Mouse (Mus musculus) cerebellum, postnatal 36 days (tissue): ENCODE measurements around the gene Aak1.
"Not testable (repeated sequence)": the region's sequence is repeated elsewhere in the genome, so short reads cannot be mapped to it uniquely, and the experiment has no call there.

Experiments used
- DNase-seq, 2 experiments: peaks; one replicate each; pipeline ENCODE4 v3.0.0; 2021 to 2022; ENCODE audit warnings: mixed read lengths in 2 of 2

The Aak1 gene

GRCm38 (mm10) chr6:86978156-86978908 lies 129.0 kb downstream of the Aak1 start:
- DNase-seq: no peak

DNA sequence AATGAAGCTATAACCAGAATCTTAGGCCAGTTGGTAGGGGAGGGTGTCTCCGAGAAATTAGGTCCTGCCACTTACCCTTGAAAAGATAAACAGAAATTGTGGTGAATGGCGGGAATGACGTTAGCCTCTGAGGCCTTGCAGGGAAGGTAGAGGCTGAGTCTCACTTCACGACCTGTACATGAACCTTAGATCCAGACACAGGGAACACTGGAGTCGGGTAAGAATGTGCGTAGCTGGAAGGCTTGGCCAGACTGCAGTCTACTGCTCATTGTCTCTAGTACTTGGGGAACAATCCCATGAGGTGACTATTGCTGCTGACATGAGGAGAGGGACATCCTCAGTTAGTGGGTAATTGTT lies 129.6 kb downstream of the Aak1 start:
- no peak for DNase-seq

DNA sequence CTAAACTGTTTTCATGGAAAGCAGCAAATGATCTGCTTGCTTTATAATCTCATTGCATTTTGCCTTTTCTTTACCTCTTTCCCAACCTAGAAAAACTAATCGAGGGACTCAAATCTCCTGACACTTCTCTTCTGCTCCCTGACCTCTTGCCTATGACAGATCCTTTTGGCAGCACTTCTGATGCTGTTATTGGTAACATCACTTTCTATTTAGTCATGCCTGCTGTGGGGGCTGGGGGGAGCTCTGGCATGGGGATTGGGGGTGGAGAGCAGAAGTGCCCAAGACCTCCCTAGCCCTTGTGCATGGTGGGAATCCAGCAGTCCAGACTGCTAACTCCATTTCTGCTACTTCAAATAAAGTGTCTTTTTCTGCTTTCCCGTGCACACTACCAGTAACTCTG lies 131.9 kb downstream of the Aak1 start:
- DNase-seq: no peak

DNA sequence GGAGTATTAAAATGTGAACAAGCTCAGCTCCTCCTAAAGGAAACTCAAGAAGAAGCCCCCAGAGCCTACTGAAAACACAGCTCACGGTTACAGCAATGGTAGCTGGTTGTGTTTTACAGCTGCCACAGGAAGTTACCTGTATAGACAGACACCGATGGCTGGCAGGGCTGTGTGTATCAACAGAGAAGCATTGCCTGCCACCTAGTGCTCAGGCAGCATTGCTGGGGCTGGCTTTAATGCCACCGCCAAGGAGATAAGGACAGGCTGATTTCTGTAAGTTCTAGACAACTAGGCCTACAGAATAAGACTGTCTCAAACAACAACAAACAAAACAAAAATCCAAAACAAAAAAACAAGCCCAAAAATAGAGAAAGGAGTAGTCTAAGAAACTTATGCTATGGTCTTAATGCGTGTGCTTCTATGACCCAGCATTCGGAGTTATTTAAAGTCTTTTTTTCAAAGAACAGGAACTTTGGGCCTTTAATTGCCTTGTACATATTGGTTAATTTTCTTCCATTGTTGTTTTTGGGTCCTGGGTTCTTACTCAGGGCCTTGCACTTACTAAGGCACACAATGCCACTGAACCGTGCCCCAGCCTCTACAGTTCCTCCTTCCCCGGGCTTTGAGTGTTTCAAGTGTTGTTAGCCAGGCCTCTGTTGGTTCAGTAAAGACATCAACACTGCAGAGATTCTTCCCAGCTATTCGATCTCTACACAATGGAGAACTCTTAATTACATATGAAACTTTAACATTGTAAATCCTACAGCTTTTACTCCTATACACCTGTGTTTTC lies 136.2 kb downstream of the Aak1 start:
- DNase-seq: no peak

GRCm38 (mm10) chr6:86989576-86989975 lies 140.3 kb downstream of the Aak1 start:
- DNase-seq: no peak

- no peak for DNase-seq
Observed at GRCm38 (mm10) chr6:86991041-86991440, 141.7 kb downstream of the Aak1 start.

DNA sequence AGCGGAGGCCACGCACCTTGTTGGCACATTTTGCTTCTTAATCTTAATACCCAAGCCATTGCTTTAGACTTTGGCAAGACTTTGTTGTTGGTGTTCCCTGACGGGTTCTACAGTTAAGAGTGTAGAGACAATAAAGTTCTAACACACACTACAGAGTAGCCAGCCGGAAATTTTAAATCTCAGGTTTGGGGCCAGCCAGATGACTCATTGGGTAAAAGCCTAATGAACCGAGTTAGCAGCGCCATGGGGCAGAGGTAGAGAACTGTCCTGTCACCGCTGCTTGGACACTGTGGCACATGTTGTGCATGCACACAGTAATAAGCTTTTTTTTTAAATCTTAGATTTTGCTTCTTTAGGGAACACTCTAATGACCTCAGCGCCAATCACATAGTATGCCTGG lies 143.0 kb downstream of the Aak1 start:
- no peak for DNase-seq

DNA sequence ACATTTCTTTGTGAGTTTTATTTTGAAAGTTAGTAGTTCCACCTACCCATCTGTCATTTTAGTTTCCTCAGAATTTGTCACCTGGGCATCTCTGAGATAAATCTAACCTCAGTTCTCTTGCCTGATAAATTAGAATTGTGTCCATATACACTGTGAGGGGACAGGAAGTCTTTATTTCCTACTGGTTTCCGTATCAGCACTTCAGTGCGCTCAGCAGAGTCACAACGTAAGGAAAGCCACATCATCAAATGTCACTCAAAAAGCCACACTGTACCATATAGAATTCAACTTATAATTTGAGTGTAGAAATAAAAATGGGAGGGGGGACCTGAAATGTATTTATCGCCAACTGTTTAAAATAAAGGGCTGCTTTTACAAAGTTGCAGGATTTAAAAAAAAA lies 144.9 kb downstream of the Aak1 start:
- DNase-seq: no peak

GRCm38 (mm10) chr6:86996629-86997307 lies 147.5 kb downstream of the Aak1 start:
- peak; percentile 65 to 69 for DNase-seq

DNA sequence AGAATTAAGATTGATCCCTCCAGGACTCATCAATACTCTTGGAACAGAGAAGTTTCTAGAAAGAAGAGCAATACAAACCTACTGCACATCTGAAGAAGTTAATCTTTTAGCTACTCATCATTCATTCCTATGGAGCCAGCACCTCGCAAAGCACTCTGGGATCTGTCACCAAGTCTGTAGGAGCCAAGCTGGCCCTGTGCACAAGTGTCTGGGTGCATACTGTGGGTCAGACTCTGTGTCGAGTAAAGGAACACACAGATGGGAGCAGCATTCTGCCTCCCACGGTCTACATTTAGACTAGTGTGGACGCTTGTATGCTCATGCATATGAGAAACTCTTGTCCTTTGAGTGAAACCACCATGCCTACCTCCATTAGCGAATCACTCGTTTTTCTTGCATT lies 148.0 kb downstream of the Aak1 start:
- no peak for DNase-seq

GRCm38 (mm10) chr6:87001995-87002394 lies 152.7 kb downstream of the Aak1 start:
- DNase-seq: no peak

GRCm38 (mm10) chr6:87002521-87003055 lies 153.3 kb downstream of the Aak1 start:
- DNase-seq: peak; percentile 77 to 86

DNA sequence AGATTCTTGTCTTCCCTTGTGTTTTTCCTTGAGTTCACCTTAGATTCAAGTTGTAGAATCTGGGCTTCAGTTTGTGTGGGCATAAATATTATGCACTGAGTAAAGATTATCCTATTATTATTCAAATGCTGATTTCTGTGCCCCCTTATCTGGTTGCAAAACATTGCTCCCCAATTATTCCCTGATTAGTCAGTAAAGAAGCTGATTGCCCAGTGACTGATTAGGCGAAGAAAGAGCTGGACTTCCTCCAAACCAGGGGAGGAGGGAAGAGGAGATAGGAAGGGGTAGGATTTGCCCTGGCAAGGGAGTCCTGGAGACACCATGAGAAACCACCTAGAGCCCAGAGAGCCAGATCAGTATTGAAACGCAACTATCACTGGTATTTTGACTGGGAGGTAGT lies 154.8 kb downstream of the Aak1 start:
- DNase-seq: no peak

GRCm38 (mm10) chr6:87005577-87005976 lies 156.3 kb downstream of the Aak1 start:
- no peak for DNase-seq

GRCm38 (mm10) chr6:87008887-87009286 lies 159.6 kb downstream of the Aak1 start, which contains the start of gene Nfu1:
Nfu1 (plus strand) TSS chr6:87009236.
- no peak for DNase-seq

DNA sequence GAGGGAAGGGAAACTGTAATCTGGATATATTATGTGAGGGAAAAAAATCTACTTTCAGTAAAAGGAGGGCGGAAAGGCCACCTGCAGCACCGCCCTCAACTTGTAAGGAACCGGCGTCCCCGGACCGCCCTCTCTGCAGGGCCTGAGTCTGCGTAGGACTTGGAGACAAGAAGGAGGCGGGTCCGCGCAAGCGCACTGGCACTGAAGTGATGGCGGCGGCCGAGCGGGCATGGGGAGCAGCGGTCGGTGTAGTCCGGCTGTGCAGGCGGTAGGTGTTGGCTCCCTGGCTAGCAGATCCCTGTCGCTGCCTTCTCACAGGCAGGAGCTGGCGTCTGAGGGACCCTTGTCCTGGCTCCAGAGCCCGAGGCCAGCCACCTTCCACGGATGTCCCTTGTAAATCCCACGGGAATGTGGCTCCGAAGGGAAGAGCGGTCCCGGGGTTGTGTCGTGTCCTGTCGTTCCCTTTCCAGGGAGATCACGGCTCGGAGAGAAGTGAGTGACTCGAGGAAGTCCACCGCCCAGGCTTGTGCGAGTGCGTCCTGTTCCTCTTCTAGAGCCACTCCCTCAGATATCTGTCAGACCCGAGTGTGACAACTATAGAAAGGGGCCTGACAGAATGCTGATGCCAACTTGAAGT lies 160.5 kb downstream of the Aak1 start:
- peak; percentile 96 for DNase-seq

DNA sequence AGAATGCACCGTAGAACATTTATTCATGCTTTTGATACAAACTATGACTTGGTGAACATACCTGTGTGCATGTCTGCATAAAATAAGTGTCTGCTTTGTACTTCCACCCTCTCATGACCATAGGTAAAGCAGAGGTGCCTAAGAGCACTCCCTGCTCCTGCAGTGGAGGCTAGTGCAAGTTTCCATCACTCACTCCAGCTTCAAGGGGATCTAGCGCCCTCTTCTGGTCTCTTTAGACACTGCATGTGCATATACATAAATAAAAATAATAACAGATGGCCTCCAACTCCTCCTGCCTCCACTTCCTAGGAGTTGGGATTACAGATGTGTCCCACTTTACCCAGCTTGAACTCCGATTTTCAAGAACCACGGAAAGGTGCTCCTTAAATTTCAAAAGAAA lies 167.6 kb downstream of the Aak1 start:
- peak; percentile 25 to 40 for DNase-seq

- no peak for DNase-seq
Observed at GRCm38 (mm10) chr6:87018874-87019273, 169.6 kb downstream of the Aak1 start.

- DNase-seq: no peak
Observed at GRCm38 (mm10) chr6:87021791-87022190, 172.5 kb downstream of the Aak1 start.

DNA sequence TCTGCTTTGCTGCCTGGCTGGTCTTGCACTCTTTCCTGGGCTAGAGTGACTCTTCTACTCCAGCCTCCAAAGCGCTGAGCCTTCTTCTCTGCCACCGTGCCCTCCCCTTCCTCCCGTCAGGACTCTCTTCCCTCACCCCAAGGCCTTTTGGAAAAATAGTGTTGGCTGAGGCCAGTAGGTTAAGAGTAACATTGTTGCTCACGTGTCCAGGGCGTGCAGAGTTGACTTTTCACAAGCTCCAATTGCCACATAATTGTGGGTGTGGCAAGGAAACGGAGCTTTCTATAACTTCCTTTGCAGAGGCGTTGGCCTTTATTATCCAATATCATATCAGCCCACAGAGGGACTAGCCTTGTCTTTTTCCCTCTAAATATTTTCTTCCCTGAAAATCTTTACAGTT lies 177.7 kb downstream of the Aak1 start:
- DNase-seq: no peak

- DNase-seq: no peak
Observed at GRCm38 (mm10) chr6:87028881-87029280, 179.6 kb downstream of the Aak1 start.

- DNase-seq: not testable (repeated sequence)
Observed at GRCm38 (mm10) chr6:87031310-87031709, 182.0 kb downstream of the Aak1 start.

DNA sequence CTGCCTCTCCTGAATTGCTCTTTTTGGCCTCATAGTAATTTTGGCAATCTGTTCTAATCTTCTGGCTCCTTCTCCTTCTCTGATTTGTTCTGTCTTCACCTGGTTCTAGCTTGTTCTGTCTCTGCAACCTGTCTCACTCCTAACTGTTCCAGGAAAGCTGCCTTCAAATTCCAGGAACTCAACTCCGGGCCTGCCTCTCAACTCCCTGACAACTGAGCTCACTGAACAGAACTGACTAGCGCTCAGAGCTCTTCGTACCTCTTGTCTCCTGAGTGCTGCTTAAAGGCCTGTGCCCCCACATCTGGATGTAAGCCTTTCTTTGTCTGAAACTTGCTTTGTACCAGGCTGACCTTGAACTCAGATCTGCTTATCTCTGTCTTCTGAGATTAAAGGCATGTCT lies 183.1 kb downstream of the Aak1 start:
- DNase-seq: no peak
